Mouse (Mus musculus) E14TG2a.4 (cell line): ENCODE data around the gene Nap1l2.
"Not testable (repeated sequence)": the region's sequence is repeated elsewhere in the genome, so short reads cannot be mapped to it uniquely, and the experiment has no call there.

Source experiments
- H3K27me3 ChIP-seq: 2 replicates; pipeline ENCODE4 v1.6.1; 2014; ENCODE audit warnings: low read length, control low read depth; ENCODE audit not compliant: insufficient read depth
- H3K36me3 ChIP-seq: 2 replicates; pipeline ENCODE4 v1.6.1; 2014; ENCODE audit warnings: low read length, control low read depth; ENCODE audit not compliant: insufficient read depth
- H3K4me1 ChIP-seq: replicated peaks from 2 replicates; pipeline ENCODE4 v1.6.1; 2014; ENCODE audit warnings: low read depth, low read length, control low read depth
- H3K4me3 ChIP-seq: replicated peaks from 2 replicates; pipeline ENCODE4 v1.5.1; 2014; ENCODE audit warnings: mild to moderate bottlenecking, low read length
- H3K9me3 ChIP-seq: 2 replicates; pipeline ENCODE4 v1.6.1; 2014; ENCODE audit warnings: low read length, control low read depth
- CTCF ChIP-seq: conservative IDR thresholded peaks from 2 replicates; pipeline ENCODE4 v1.5.1; 2014; ENCODE audit warnings: low read length
- NANOG ChIP-seq: IDR thresholded peaks from 2 replicates; pipeline ENCODE4 v1.6.1; 2014; ENCODE audit warnings: borderline replicate concordance, low read length, mixed read lengths
- POU5F1 ChIP-seq: IDR thresholded peaks from 2 replicates; pipeline ENCODE4 v1.6.1; 2014; ENCODE audit warnings: low read length, borderline replicate concordance

Nap1l2 gene

GRCm38 (mm10) chrX:103186431-103186786 is at the start of gene Nap1l2:
Gene Nap1l2 (minus strand): TSS chrX:103186640.
- TF ChIP-seq NANOG (no peak), CTCF (no peak), POU5F1 (no peak)
- no peaks in the 10 kb centered on the region for H3K4me1 ChIP-seq
- peak within 1 kb of the TSS; percentile 65 for H3K4me3 ChIP-seq
- H3K27me3 ChIP-seq = peaks cover 13% of the 10 kb centered on the region
- no peaks in the 10 kb centered on the region for H3K36me3 ChIP-seq
- no peaks in the 10 kb centered on the region for H3K9me3 ChIP-seq

GRCm38 (mm10) chrX:103215251-103215650 is 28.8 kb upstream of the Nap1l2 start:
- Histone ChIP-seq H3K4me3 (no peak overlapping the region), H3K36me3 (no peaks in the 10 kb centered on the region), H3K4me1 (no peaks in the 10 kb centered on the region), H3K27me3 (no peaks in the 10 kb centered on the region), H3K9me3 (no peaks in the 10 kb centered on the region)
- TF ChIP-seq CTCF = no peak
- no peak for TF ChIP-seq NANOG
- no peak for TF ChIP-seq POU5F1

- Histone ChIP-seq H3K27me3 (peaks cover 13% of the 10 kb centered on the region), H3K36me3 (no peaks in the 10 kb centered on the region), H3K9me3 (peaks cover 2% of the 10 kb centered on the region; the same call in 1 of the 2 replicates), H3K4me1 (no peaks in the 10 kb centered on the region), H3K4me3 (peak overlapping the region; percentile 65; the same call in 1 of the 2 replicates)
- TF ChIP-seq CTCF (no peak), POU5F1 (no peak), NANOG (no peak)
Measured at GRCm38 (mm10) chrX:103186829-103187228, 389 bp upstream of the Nap1l2 start.

GRCm38 (mm10) chrX:103185781-103186430 is 534 bp downstream of the Nap1l2 start:
- Histone ChIP-seq H3K9me3 (no peaks in the 10 kb centered on the region), H3K27me3 (peaks cover 13% of the 10 kb centered on the region), H3K4me1 (no peaks in the 10 kb centered on the region), H3K4me3 (peak overlapping the region; percentile 65), H3K36me3 (no peaks in the 10 kb centered on the region)
- TF ChIP-seq POU5F1 (no peak), NANOG (no peak), CTCF (no peak)

- Histone ChIP-seq H3K9me3 (no peaks in the 10 kb centered on the region), H3K4me3 (no peak overlapping the region), H3K4me1 (no peaks in the 10 kb centered on the region), H3K27me3 (peaks cover 13% of the 10 kb centered on the region), H3K36me3 (no peaks in the 10 kb centered on the region)
- no peak for TF ChIP-seq NANOG
- TF ChIP-seq CTCF = peak; percentile 18; the same call in 1 of the 2 replicates
- no peak for TF ChIP-seq POU5F1
Measured at GRCm38 (mm10) chrX:103183536-103183935, 2.9 kb downstream of the Nap1l2 start.

GRCm38 (mm10) chrX:103179771-103180558 is 6.5 kb downstream of the Nap1l2 start:
- no peaks in the 10 kb centered on the region for H3K36me3 ChIP-seq

GRCm38 (mm10) chrX:103164948-103165605 is 21.4 kb downstream of the Nap1l2 start:
- peaks cover 18% of the 10 kb centered on the region for H3K9me3 ChIP-seq

More at GRCm38 (mm10) chrX:103179771-103180558, 6.5 kb downstream of the Nap1l2 start:
- TF ChIP-seq CTCF = no peak
- no peak for TF ChIP-seq POU5F1
- TF ChIP-seq NANOG = no peak
- no peak overlapping the region for H3K4me3 ChIP-seq
- H3K27me3 ChIP-seq = 0 out of 2 replicates have a peak, but pooled peaks cover 2% of the 10 kb centered on the region
- H3K9me3 ChIP-seq = peaks cover 10% of the 10 kb centered on the region
- H3K4me1 ChIP-seq = no peaks in the 10 kb centered on the region

GRCm38 (mm10) chrX:103156134-103156533 is 30.3 kb downstream of the Nap1l2 start:
- no peaks in the 10 kb centered on the region for H3K9me3 ChIP-seq
- TF ChIP-seq POU5F1 (no peak), CTCF (no peak), NANOG (no peak)
- no peaks in the 10 kb centered on the region for H3K4me1 ChIP-seq
- H3K36me3 ChIP-seq = no peaks in the 10 kb centered on the region
- H3K27me3 ChIP-seq = 0 out of 2 replicates have a peak, but pooled peaks cover 11% of the 10 kb centered on the region
- H3K4me3 ChIP-seq = no peak overlapping the region

More at GRCm38 (mm10) chrX:103164948-103165605, 21.4 kb downstream of the Nap1l2 start:
- not testable (repeated sequence) for H3K36me3 ChIP-seq, H3K4me1 ChIP-seq
- H3K27me3 ChIP-seq = peaks cover 11% of the 10 kb centered on the region; the same call in 1 of the 2 replicates
- H3K4me3 ChIP-seq = 0 out of 2 replicates have a peak overlapping the region, but pooled peaks have one; percentile 35
